Mouse (Mus musculus) limb, embryonic 15.5 days (tissue): ENCODE data around the gene Megf11. TPM values are rescaled to one million over a fixed set of nuclear protein-coding genes. Genes with fewer than 3 reads are reported as not detected.

Source experiments
- ATAC-seq: fragments of 200-750 bp; cut with Nextera tagmentation; 2 replicates; pipeline ENCODE4 v1.8.0; 2017; ENCODE audit warnings: low read depth, moderate TSS enrichment; ENCODE audit not compliant: insufficient number of reproducible peaks, low FRiP score, low TSS enrichment
- H3K27ac ChIP-seq: fragments of 300-500 bp; sonication (generic); 2 replicates; pipeline ENCODE4 v1.5.1; 2015; ENCODE audit warnings: moderate library complexity, mild to moderate bottlenecking, inconsistent platforms
- H3K27me3 ChIP-seq: fragments of 300-500 bp; sonication (generic); 2 replicates; pipeline ENCODE4 v1.6.1; 2015; ENCODE audit warnings: inconsistent platforms
- H3K36me3 ChIP-seq: fragments of 300-500 bp; sonication (generic); 2 replicates; pipeline ENCODE4 v1.6.1; 2015; ENCODE audit warnings: inconsistent platforms
- H3K4me1 ChIP-seq: fragments of 300-500 bp; sonication (generic); 2 replicates; pipeline ENCODE4 v1.6.1; 2015; ENCODE audit warnings: inconsistent platforms
- H3K4me2 ChIP-seq: fragments of 300-500 bp; sonication (generic); 2 replicates; pipeline ENCODE4 v1.6.1; 2015; ENCODE audit warnings: mild to moderate bottlenecking, inconsistent platforms
- H3K4me3 ChIP-seq: fragments of 300-500 bp; sonication (generic); 2 replicates; pipeline ENCODE4 v1.5.1; 2015; ENCODE audit warnings: mild to moderate bottlenecking, inconsistent platforms
- H3K9ac ChIP-seq: fragments of 300-500 bp; sonication (generic); 2 replicates; pipeline ENCODE4 v1.6.1; 2015; ENCODE audit warnings: inconsistent platforms
- H3K9me3 ChIP-seq: fragments of 300-500 bp; sonication (generic); 2 replicates; pipeline ENCODE4 v1.6.1; 2016; ENCODE audit warnings: inconsistent platforms
- WGBS: fragments of 180-500 bp; shearing (Covaris S2); methylation state at CpG from one replicate; pipeline ENCODE4 v1.1.7; 2015; 5-methylcytosine and 5-hydroxymethylcytosine counted together
- polyA plus RNA-seq: library from polyadenylated mRNA; unstranded; fragments of >200 nt; fragmentation: Nextera tagmentation; extraction: Ambion mirVana; gene quantifications from 2 replicates; pipeline ENCODE4 v1.2.1, GENCODE M21; 2015

Gene Megf11
- polyA plus RNA-seq, 1 experiment from 2014 or later: 0.83 TPM

DNA sequence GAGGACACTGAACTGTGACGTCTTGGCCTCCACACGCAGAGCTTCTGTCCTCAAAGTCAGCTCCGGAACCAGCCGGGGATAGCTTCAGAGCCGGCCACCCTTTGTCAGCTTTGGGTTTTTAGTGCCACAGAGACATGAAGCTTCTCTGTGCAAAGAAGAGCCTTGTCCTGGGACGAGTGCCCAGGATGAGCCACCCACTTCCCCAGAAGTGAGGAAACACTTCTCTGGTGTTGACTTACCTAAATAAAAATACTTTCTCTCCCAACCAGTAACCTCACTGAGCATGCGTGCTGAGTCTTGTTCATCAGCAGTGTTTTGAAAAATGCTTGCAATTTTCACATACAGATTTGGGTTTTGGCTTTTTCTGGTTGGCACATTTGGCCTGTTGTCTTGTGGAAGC, 29.8 kb upstream of the Megf11 start:
- no peaks in the 10 kb centered on the region for H3K4me1 ChIP-seq
- no peak for ATAC-seq
- no peak overlapping the region for H3K27ac ChIP-seq
- H3K9me3 ChIP-seq: no peaks in the 10 kb centered on the region
- no peak overlapping the region for H3K4me2 ChIP-seq
- no peaks in the 10 kb centered on the region for H3K27me3 ChIP-seq
- H3K9ac ChIP-seq: no peak overlapping the region
- no peaks in the 10 kb centered on the region for H3K36me3 ChIP-seq
- no peak overlapping the region for H3K4me3 ChIP-seq
- 86% methylated on average over 7 of the region's 7 CpGs for WGBS

DNA sequence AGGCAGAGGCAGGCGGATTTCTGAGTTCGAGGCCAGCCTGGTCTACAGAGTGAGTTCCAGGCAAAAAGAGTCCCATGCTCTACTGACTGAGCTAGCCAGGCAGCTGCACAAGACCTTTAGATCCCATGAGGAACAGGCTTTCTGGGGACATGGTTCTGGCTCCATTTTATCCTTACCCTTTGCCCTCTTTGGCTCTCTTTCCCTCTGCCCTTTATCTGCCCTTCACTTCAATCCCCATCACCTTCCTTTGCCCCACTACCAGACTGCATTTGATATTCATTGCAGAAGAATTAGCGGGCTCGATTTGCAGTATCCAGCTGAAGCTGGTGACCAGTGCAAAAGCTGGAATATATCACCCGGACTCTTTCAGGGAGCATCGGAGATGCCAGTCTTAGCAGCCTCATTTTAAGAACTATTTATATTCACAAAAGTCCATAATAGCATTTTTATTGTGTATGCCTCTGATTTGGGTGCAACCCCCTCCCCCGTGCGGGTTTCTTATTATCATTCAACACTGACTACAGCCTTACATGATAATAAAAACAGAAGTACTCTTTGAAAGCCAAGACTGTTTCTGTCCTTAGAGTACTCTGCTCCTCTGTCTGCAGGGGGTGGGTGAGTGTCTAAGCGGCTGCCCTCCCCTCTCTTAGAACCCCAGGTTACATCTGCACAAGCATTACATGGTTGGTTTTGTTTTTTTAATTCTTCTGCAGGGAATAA, 24.0 kb upstream of the Megf11 start:
- Histone ChIP-seq H3K4me3 (no peak overlapping the region), H3K9ac (no peak overlapping the region), H3K4me1 (no peaks in the 10 kb centered on the region), H3K27me3 (no peaks in the 10 kb centered on the region), H3K36me3 (no peaks in the 10 kb centered on the region), H3K4me2 (no peak overlapping the region), H3K27ac (no peak overlapping the region), H3K9me3 (no peaks in the 10 kb centered on the region)
- no peak for ATAC-seq
- WGBS: 86% methylated on average over 9 of the region's 9 CpGs

DNA sequence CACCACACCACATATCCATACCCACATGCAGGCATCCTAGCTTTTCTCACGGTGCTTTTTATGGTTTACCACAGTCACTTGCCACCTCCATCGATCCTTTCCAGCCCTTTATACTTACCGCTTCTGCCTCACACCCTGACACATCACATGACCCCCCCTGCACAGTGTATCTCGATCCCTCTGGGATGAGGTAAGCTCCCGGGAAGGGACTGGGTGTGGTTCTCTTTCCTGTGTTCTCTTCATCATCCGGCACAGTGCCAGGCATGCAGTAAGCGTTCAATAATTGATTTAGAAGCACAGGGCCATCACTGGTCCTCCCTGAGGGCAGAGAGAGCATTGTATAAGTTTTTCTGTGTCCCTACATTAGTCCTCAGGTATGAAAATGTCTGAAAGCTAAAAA, 15.6 kb upstream of the Megf11 start:
- Histone ChIP-seq H3K4me2 (no peak overlapping the region), H3K27me3 (no peaks in the 10 kb centered on the region), H3K9ac (no peak overlapping the region), H3K36me3 (no peaks in the 10 kb centered on the region), H3K9me3 (no peaks in the 10 kb centered on the region), H3K4me1 (no peaks in the 10 kb centered on the region), H3K4me3 (no peak overlapping the region), H3K27ac (no peak overlapping the region)
- ATAC-seq: no peak
- 50% methylated on average over 7 of the region's 7 CpGs for WGBS

DNA sequence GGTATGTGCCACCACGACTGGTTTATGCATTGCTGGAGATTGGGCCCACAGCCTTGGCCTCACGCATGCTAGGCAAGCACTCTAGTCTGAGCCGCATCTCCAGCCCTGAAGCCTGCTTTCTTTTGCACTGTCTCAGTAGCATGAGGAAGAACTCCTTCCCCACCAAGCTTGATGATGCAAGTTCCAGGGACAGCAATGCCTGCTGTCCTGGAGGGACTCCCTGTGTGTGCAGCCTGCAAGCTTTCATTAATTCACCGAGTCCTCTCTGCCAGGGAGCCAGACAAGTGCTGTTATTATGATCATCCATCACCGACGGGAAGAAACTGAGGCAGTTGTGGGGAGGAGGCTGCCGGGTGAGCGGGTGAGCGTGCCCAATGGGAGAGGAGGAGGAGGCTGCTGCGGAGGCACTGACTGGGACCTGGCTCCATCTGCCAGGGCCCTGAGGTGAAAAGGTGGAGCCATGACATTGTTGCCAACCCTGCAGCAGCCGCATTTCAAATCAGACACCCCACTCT, 14.1 kb upstream of the Megf11 start:
- no peaks in the 10 kb centered on the region for H3K9me3 ChIP-seq
- no peaks in the 10 kb centered on the region for H3K27me3 ChIP-seq
- no peak overlapping the region for H3K27ac ChIP-seq
- no peaks in the 10 kb centered on the region for H3K36me3 ChIP-seq
- H3K9ac ChIP-seq: no peak overlapping the region
- no peaks in the 10 kb centered on the region for H3K4me1 ChIP-seq
- H3K4me2 ChIP-seq: no peak overlapping the region
- no peak for ATAC-seq
- H3K4me3 ChIP-seq: no peak overlapping the region
- 45% methylated on average over 11 of the region's 11 CpGs for WGBS

DNA sequence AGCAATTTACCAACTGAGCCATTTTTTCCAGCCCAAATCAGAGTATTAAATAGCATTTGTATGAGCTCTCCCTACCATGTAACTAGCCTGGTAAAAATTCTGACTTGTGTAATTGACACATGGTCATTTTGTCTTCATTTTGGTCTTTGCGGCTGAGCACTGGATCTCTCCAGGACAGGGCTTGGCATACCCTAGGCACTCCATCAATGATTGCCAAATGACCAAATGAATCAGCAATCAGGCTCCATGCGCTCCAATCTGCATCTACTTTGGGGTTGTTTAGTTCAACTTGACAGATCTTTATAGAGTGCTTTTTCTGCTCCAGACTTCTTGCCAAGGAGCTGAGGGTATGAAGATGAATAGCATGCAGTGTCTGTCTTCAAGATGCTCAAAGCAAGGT, 9.0 kb upstream of the Megf11 start:
- no peak overlapping the region for H3K4me2 ChIP-seq
- H3K9ac ChIP-seq: no peak overlapping the region
- no peaks in the 10 kb centered on the region for H3K36me3 ChIP-seq
- no peak overlapping the region for H3K4me3 ChIP-seq
- H3K4me1 ChIP-seq: no peaks in the 10 kb centered on the region
- ATAC-seq: no peak
- H3K27ac ChIP-seq: no peak overlapping the region
- 87% methylated on average over 2 of the region's 2 CpGs for WGBS
- no peaks in the 10 kb centered on the region for H3K9me3 ChIP-seq
- no peaks in the 10 kb centered on the region for H3K27me3 ChIP-seq

DNA sequence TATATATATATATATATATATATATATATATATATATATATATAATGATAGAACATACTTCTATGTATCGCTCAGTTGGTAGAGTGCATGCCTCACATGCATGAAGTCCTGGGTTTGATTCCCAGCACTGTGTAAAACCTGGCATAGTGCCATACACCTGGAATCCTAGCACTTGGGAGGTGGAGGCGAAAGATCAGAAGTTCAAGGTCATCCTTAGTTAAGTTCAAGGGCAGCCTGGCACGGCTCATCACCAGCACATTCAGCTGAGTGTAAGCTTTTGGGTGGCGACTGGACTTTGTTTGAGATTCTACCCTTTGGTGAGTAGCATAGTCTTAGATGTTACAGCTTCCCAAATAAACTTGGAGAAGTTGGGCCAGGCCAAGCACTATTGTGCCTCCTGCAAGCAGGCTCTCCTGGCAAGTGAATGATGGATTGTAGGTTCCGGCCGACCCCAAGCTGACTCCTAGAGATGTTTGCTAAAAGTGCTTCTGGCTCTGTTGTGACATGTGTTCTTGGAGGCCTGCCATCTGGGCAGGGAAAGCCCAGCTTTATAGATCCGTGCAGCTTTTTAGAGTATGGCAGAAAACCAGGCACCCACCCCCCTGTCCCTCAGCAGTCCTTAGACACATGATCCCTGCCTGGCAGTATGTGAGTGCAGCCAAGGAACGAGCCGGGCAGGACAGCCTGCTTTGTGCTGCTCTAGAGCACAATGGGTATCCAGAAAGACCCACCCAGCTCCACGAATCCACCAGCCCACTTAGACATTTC, 2.2 kb upstream of the Megf11 start:
- Histone ChIP-seq H3K27ac (no peak overlapping the region), H3K36me3 (no peaks in the 10 kb centered on the region), H3K4me3 (no peak overlapping the region), H3K4me2 (no peak overlapping the region), H3K4me1 (peaks cover 33% of the 10 kb centered on the region), H3K9ac (no peak overlapping the region), H3K9me3 (no peaks in the 10 kb centered on the region), H3K27me3 (peaks cover 49% of the 10 kb centered on the region)
- no peak for ATAC-seq
- 41% methylated on average over 10 of the region's 10 CpGs for WGBS

DNA sequence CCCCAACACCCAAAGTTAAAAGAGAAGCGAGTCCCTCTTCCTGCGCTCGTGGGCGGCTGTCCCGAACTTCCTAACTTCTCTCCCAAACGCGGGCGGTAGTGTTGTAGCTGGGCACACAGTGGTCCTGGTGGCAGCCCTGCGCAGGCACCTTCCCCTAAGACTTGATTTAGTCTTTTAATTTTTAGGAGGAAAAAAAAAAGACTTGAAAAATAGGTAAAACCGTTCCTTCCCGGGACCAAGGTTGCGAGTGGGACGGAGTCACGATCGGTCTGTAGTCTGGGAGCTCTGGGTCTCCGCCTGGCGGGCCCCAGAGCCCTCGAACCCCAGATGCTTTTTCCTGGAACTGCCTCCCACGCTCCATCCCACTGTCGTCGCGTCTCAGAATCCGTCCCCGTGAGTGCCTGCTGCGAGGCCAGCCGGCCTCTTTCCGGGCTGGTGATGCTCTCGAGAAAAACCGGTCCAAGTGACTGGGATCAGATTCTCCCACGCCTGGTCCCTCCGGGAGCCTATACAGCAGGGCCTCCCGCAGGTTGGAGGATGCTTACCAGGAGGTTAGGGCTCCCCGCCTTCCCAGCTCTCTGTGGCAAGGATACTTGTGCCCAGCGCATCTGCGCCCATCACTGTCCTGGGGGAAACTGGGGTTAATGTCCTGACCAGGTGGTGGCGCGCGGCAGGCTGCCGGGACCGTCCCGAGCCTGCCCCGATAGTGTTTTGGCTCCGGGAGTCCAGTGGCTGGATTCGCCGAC, 1.2 kb downstream of the Megf11 start:
- H3K9ac ChIP-seq: no peak overlapping the region
- ATAC-seq: no peak
- H3K4me3 ChIP-seq: peak overlapping the region; percentile 56
- H3K27me3 ChIP-seq: peaks cover 59% of the 10 kb centered on the region
- H3K4me1 ChIP-seq: peaks cover 33% of the 10 kb centered on the region
- no peaks in the 10 kb centered on the region for H3K9me3 ChIP-seq
- 2% methylated on average over 45 of the region's 45 CpGs for WGBS
- H3K36me3 ChIP-seq: no peaks in the 10 kb centered on the region
- H3K27ac ChIP-seq: no peak overlapping the region
- H3K4me2 ChIP-seq: peak overlapping the region; percentile 99

DNA sequence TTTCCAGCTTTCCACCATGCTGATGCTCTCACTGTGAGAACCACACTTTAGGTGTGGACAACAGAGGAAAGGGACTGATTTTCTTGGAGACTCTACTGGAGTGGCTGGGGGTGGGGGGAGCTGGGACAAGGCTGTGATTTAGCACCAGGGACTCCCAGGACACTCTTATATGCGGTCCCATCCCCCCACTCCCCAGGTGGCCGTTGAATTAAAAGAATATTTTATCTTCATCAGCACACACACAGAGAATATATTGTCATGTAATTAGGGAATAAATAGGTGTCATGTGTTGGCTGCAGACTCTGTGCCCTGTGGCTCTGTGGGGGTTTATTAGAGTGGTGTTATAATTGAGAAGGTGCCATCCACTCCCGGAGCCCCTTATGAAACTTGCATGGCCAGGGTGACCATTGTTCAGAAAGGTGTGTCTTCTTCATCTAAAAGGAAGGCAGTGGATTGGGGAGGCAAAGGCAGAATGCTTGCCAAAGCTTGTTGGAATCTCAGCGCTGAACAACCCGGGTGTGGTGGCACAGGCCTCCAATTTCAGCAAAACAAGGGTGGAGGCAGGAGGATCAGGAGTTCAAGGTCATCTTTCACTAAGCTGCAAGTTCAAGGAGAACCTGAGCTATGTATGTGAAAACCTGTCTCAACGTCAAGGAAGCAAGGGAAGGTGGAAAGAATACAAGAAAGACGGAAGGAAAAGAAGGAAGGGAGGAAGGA, 4.3 kb downstream of the Megf11 start:
- Histone ChIP-seq H3K27me3 (peaks cover 44% of the 10 kb centered on the region), H3K4me1 (peaks cover 22% of the 10 kb centered on the region), H3K4me3 (no peak overlapping the region), H3K4me2 (no peak overlapping the region), H3K27ac (no peak overlapping the region), H3K9ac (no peak overlapping the region), H3K36me3 (no peaks in the 10 kb centered on the region), H3K9me3 (no peaks in the 10 kb centered on the region)
- 59% methylated on average over 7 of the region's 7 CpGs for WGBS
- ATAC-seq: no peak

DNA sequence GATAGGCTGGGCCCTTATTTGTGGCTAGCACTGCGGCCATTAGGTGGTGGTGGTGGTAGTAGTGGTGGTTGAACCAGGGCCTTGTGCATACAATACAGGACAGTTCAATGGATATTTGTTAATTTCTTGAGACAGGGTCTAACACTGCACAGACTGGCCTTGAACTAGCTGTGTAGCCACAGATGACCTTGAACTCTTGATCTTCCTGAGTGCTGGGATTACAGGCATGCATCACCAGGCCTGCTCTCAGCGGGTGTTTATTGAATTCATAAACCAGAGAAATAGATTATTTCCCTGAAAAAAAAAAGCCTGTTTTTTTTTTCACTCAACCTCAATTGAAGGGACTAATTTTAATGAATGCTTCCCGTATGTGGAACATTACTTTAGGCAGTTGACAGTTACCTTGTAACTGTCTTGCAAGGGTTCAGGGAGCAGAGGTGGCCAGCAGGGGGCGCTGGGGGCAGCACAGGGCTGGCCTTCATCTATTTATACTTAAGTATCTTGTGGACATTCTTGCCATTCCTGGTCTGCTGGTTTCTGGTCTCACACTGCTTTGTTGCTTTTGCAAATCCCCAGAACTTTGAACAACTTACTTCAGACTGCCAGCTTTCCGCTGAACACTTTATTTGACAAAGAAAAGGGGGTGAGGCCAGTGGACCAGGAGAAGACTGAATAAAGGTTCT, 8.6 kb downstream of the Megf11 start:
- Histone ChIP-seq H3K27ac (no peak overlapping the region), H3K9me3 (no peaks in the 10 kb centered on the region), H3K4me2 (no peak overlapping the region), H3K4me1 (no peaks in the 10 kb centered on the region), H3K4me3 (no peak overlapping the region), H3K27me3 (0 out of 2 replicates have a peak, but pooled peaks cover 3% of the 10 kb centered on the region), H3K36me3 (no peaks in the 10 kb centered on the region), H3K9ac (no peak overlapping the region)
- no peak for ATAC-seq
- 44% methylated on average over 5 of the region's 5 CpGs for WGBS

DNA sequence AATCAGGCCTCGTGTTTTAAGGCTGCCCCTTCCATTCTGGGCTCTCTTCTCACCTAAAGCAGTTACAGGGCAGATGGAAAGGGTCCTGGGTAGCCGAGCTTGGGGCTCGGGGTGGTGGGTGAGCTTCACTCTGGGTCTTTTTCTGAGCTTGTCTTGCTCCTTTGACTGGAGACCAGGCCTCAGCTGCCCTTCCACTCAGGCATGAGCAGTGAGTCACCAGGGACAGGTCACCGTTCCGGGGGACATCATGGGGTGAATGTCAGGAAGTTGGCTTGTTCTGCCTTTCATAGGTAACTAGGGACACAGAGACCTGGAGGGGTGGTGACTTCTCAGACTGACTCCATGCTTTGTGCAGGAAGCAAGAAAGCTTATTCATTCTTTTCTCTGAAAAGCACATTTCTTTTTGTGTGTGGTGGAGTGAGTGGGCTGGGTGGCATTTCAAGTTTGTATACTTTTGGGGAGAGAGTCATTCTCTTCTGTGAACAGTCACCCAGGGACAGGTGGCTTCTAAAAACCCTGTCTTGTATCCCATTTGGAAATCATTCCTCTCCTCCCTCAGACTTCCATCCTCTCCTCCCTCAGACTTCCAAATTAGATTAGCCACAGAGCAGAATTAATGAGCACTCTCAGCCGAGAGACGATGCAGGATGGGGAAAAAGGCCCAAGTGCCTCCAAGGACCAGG, 10.0 kb downstream of the Megf11 start:
- H3K4me1 ChIP-seq: no peaks in the 10 kb centered on the region
- H3K27me3 ChIP-seq: no peaks in the 10 kb centered on the region
- WGBS: 69% methylated on average over 7 of the region's 7 CpGs
- ATAC-seq: no peak
- H3K36me3 ChIP-seq: no peaks in the 10 kb centered on the region
- no peak overlapping the region for H3K9ac ChIP-seq
- H3K27ac ChIP-seq: no peak overlapping the region
- no peak overlapping the region for H3K4me3 ChIP-seq
- no peaks in the 10 kb centered on the region for H3K9me3 ChIP-seq
- no peak overlapping the region for H3K4me2 ChIP-seq

DNA sequence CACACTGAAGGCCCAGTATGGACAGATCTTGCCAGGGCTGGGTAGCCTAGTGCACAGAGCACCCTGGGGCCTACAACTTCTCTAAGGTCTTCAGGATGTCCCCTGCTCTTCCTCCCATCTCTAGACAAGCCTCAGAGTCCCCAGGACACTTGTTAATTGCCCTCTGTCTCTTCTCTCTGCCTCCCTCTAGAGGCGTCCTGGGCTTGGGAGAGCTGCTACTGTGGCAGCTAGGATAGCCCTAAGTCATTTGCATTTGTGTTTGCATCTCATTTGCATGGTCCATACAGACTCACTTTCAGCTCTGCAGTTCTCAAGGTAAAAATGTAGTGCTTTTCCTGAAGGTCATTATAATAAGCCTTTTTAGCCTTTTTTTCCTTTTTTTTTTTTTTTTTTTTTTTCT, 11.7 kb downstream of the Megf11 start:
- 14% methylated on average over 1 of the region's 1 CpGs for WGBS

More for the DNA sequence above, 11.7 kb downstream of the Megf11 start:
- H3K9ac ChIP-seq: no peak overlapping the region
- H3K27me3 ChIP-seq: no peaks in the 10 kb centered on the region
- H3K36me3 ChIP-seq: no peaks in the 10 kb centered on the region
- ATAC-seq: no peak
- no peaks in the 10 kb centered on the region for H3K4me1 ChIP-seq
- no peak overlapping the region for H3K4me3 ChIP-seq
- no peak overlapping the region for H3K4me2 ChIP-seq
- H3K27ac ChIP-seq: no peak overlapping the region
- H3K9me3 ChIP-seq: no peaks in the 10 kb centered on the region
